Mouse (Mus musculus) layer of hippocampus, postnatal 14 days (tissue): Measurements from ENCODE around the gene Klk1b9. TPM values are rescaled to one million over a fixed set of nuclear protein-coding genes. Genes with fewer than 3 reads are reported as not detected.
"Not testable (repeated sequence)": the region's sequence is repeated elsewhere in the genome, so short reads cannot be mapped to it uniquely, and the experiment has no call there.

Experiments used
- DNase-seq, 2 experiments: peaks; one replicate each; pipeline ENCODE4 v3.0.0; 2021 to 2022; ENCODE audit warnings: low spot score in 2 of 2, mixed read lengths in 1 of 2
- long read RNA-seq, 2 experiments: library from polyadenylated mRNA; stranded (forward); transcript quantifications; one replicate each; pipeline ENCODE4 v2.0.0; 2021
- total RNA-seq, 2 experiments: library from RNA; stranded (reverse); gene quantifications; 2 replicates each; pipeline ENCODE4 v1.2.3; 2021

The Klk1b9 gene
- total RNA-seq = not detected
- long read RNA-seq, experiment 1 = 0 reads
- long read RNA-seq, experiment 2 = 0 reads

DNA sequence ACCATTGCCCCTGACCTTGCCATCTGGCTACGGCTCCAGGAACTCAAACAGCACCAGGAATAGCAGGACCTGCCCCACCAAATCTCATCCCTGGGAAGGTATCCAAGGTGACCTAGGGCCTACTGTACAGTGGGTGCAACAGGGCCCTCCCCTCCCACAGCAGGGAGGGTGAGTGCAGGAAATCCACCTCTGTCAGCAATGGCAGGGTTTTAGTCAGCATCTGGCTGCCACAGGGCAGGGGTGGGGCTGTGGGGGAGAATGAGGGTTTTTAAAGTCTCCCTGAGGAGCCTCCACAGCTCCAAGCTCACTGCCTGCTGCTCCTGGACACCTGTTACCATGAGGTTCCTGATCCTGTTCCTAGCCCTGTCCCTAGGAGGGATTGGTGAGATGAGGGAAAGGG lies at the start of gene Klk1b9:
Gene Klk1b9 (plus strand): TSS at position 301 of the 400 bp plus-strand sequence.
- DNase-seq = not testable (repeated sequence)

DNA sequence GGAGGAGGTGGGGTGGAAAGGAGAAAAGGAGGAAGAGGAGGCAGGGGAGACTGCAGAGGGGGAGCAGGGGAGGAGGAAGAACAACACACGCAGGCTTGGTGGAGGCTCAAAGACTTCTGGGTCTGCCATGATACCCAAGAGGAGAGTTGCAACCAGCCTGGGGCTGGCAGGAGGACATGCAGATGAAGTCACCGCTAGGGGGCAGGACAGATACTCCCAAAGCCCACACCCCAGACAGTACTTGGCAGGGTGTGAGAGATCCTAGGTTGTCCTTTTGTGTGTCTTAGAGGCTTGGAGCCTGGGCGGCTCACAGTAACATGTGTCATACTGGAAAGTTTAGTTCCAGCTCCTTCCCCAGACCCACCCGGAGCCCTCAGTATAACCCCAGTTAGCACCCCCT lies 47.3 kb upstream of the Klk1b9 start:
- no peak for DNase-seq

DNA sequence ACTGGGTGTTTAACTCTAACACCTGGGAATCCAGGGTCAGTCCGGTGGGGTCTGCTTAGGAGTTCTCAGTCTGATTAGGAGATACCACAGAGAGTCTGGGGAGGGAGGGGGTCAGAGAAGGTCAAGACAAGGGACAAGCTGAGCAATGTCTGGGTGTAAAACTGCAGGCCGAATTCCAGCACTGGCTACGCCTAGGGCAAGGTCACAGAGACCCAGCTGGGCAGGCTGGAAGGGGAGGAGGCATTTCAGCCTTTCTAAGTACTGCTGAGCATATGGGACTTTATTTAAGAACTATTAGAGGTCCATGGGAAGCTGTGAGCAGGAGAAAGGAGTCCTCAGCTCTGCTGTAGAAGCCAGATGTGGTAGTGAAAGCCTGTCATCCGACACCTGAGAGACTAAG lies 43.5 kb upstream of the Klk1b9 start:
- no peak for DNase-seq

DNA sequence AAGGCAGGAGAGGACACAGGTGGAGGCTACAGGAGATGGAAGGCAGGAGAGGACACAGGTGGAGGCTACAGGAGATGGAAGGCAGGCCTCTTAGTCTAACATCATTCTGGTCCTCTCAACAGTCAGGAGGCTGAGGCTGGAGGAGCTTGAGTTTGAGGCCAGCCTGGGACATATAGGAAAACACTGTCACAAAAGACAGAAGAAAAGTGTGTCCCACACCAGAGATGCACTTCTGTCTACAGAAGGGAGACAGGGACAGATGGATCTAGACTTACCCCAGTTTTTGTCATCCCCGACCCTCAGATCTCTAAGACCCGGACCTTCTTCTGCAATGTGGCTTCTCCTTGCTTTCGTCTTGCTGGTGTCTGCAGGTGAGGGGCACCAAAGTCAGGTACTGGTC lies 42.4 kb upstream of the Klk1b9 start, which contains the start of gene Klk15:
Gene Klk15 (plus strand): TSS at position 301 of the 400 bp plus-strand sequence.
- no peak for DNase-seq

GRCm38 (mm10) chr7:43934747-43935146 lies 41.1 kb upstream of the Klk1b9 start:
- no peak for DNase-seq

GRCm38 (mm10) chr7:43936551-43936950 lies 39.3 kb upstream of the Klk1b9 start:
- no peak for DNase-seq

- DNase-seq = not testable (repeated sequence)
These were observed 33.6 kb upstream of the Klk1b9 start for GRCm38 (mm10) chr7:43942293-43942692.

DNA sequence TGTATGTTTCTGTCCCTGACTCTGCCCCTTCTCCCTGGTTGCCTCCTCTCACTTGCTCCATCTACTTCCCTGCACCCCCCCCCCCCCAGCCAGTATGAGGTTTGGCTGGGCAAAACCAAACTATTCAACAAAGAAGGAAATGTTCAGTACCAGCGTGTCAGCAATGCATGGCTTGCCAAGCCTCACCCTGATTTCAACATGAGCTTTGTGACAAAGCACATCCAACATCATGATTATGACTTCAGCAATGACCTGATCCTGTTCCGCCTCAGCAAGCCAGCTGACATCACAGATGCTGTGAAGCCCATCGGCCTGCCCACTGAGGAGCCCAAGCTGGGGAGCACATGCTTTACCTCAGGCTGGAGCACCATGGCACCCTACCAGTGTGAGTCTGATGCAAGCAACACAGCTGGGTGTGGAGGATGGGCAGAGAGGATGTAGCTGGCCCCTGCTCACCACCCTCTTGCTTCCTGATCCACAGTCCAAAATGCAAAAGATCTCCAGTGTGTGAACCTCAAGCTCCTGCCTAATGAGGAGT lies 31.1 kb upstream of the Klk1b9 start:
- no peak for DNase-seq

GRCm38 (mm10) chr7:43950364-43950763 lies 25.5 kb upstream of the Klk1b9 start, which contains the start of gene Klk1b8:
Gene Klk1b8 (plus strand): TSS chr7:43950664.
- DNase-seq = no peak

DNA sequence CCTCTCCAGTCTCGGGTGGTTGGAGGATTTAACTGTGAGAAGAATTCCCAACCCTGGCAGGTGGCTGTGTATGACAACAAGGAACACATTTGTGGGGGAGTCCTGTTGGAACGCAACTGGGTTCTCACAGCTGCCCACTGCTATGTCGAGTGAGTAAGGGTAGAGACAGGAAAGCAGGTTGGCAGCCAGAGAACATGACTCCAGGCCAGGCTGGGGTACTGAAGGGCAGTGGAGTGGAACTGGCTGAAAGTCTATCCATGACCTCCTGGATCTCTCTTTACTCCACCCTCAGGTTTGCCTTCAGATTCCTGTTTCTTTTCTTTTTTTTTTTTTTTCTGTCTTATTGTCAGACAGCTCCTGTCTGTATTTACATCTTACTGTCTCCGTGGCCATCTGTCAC lies 23.2 kb upstream of the Klk1b9 start:
- DNase-seq = peak; percentile 20 to 29

- DNase-seq = no peak
These were observed 9.4 kb upstream of the Klk1b9 start, which contains the start of gene Klk1b1 for GRCm38 (mm10) chr7:43966451-43966850. Gene Klk1b1 (plus strand): TSS chr7:43966751.

GRCm38 (mm10) chr7:43967058-43967457 lies 8.8 kb upstream of the Klk1b9 start:
- no peak for DNase-seq

DNA sequence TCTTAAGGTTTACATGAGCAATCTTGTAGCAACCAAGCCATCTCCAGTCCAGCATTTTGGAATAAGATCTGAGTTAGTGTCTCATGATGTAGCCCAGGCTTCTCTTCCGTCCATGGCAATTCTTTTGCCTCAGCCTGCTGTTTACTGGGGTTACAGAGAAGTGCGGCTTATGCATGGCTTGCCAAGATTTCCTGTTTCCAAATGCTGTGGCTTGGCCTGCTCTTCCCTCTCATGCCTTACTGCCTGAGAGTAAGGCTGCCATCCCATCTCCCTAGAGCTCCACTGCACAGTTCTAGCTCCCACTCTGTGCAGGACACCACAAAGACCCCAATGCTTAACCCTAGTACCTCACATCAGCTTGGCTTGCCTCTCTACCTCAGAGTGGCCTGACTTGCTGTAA lies 8.2 kb upstream of the Klk1b9 start:
- DNase-seq = no peak

GRCm38 (mm10) chr7:43985657-43986056 lies 9.8 kb downstream of the Klk1b9 start:
- DNase-seq = no peak

DNA sequence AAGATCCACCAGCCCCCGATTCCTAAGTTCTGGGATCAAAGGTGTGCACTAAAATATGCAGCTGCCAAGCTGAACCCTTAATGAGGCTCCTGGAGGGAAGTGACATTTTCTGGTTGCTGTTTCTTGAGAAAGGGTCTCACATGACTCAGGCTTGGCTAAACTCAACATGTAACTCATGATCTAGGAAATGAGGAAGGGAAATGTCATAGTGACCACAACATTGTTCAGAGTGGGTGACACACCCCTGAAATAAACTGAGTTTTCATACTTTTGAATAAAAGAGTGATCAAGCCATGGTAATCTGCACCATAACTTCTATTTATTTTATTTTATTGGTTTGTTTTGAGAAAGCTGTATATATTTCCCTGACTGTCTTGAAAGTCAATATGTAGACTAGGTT lies 19.0 kb downstream of the Klk1b9 start:
- not testable (repeated sequence) for DNase-seq

DNA sequence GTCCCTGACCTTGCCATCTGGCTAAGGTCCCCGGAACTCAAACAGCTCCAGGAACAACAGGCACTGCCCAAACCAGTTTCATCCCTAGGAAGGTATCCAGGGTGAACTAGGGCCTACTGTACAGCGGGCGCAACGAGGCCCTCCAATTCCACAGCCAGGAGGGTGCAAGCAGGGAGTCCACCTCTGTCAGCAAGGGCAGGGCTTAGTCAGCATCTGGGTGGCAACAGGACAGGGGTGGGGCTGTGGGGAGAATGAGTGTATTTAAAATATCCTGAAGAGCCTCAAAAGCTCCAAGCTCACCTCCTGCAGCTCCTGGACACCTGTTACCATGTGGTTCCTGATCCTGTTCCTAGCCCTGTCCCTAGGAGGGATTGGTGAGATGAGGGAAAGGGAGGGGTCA lies 19.7 kb downstream of the Klk1b9 start, which contains the start of gene Klk1b11:
Gene Klk1b11 (plus strand): TSS at position 301 of the 400 bp plus-strand sequence.
- DNase-seq = not testable (repeated sequence)

DNA sequence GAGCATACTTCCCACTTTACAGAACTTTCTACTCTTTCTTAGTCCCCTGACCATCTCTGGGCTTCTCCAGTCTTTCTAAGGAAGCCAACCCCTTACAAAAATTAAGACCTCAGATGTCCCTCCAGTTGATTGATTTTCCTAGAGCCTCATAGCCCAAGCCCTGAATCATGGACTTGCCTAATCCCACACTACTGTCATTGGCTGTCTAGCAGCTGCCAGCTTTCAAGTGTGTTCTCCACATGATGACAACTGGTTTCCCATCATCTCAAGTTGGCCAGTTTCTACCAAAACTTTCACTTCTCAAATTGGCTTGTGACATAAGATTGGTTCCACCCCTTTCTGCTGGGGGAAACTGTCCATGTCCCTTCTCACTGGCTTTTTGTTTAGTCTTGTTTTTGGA lies 29.0 kb downstream of the Klk1b9 start:
- DNase-seq = no peak

DNA sequence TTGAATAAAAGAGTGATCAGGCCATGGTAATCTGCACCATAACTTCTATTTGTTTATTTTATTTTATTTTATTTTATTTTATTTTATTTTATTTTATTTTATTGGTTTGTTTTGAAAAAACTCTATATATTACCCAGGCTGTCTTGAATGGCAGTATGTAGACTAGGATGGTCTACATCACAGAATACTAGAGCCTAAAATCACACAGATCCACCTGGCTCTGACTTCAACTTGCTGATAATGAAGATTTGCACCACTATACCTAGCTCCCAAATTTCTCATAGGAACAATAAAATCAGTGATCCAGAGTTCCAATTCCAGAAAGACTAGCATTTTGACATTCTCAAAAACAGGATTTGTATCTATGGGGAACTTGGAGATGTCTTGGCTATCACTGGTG lies 36.0 kb downstream of the Klk1b9 start, which contains the start of gene Klk1b26:
Gene Klk1b26 (plus strand): TSS at position 301 of the 400 bp plus-strand sequence.
- DNase-seq = not testable (repeated sequence)

- peak in 1 of 2 experiments; percentile 6 for DNase-seq
These were observed 38.8 kb downstream of the Klk1b9 start for GRCm38 (mm10) chr7:44014666-44015065.

DNA sequence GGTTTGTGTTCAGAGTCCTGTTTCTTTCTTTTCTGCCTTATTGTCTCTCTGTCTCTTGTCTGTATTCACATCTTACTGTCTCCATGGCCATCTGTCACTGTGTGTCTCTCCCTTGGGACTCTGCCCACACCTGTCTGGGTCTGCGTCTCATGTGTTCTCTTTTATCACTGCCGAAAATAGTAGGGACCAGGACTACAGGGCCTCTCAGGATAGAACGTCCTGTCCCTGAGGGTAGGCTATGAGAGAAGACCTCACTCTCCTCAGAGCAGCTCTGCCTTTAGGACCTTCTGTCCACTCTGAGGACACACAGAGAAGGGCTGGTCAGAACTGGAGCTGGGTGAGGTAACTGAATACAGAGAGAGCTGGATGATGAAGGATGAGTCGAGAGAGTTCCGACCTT lies 39.2 kb downstream of the Klk1b9 start:
- no peak for DNase-seq
